ENCODE assay signal across 26 mouse cellular contexts in the genomic region with DNA sequence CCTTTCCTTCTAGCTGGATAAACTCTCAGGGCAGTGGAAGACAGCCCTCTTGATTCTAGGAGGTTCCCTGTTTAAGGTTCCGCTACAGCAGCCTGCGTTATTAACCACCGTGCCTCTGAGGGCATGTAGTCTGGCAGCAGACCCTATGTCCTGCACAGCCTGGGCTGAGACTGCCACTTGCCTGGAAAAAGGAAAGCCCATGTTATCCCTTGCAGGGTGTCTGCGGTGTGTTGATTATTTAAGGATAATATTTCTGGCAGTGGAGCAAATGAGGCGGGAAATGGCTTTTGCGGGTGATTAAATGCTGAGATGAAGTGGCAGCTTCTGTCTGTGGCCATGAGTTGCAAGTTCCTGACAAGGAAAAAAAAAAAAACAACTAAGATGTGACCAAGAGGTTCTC.
DNase-seq lines count a peak whose midpoint lies in the region; ATAC-seq and TF ChIP-seq lines count a peak whose summit lies in the region.
"Had no signal": no experiment of that assay in that cellular context is flagged by ENCODE, and none has a peak within 500 bp of the region (broad histone marks: within the 10 kb centered on the region; RNA-seq: fewer than 3 reads in every experiment).

No protein-coding gene starts in this region.

- no peak for ATAC-seq in forebrain, embryonic 12.5 days (ENCODE audit: low FRiP score)
- ATAC-seq in forebrain, embryonic 14.5 days, result no peak
- peak; percentile 81; the same call in 1 of the 2 replicates for ATAC-seq in kidney, embryonic 14.5 days (ENCODE audit: low FRiP score, low TSS enrichment)
- no peak for ATAC-seq in kidney, postnatal 0 days (replicated peaks; ENCODE audit: low FRiP score, low read depth)
- ATAC-seq: activated CD4-positive, CD25-positive, alpha-beta regulatory T cell, adult 4 months; forebrain, embryonic 13.5 days; forebrain, postnatal 0 days; hindbrain, embryonic 16.5 days had no signal

- WGBS in forebrain, embryonic 12.5 days, result 77% methylated on average over 6 of the region's 6 CpGs
- 82% methylated on average over 6 of the region's 6 CpGs for WGBS in forebrain, embryonic 14.5 days
- 38% methylated on average over 6 of the region's 6 CpGs for WGBS in kidney, embryonic 14.5 days
- WGBS in kidney, postnatal 0 days, result 41% methylated on average over 6 of the region's 6 CpGs

- H3K36me3 ChIP-seq in forebrain, embryonic 12.5 days (replicated peaks), result no peaks in the 10 kb centered on the region
- H3K36me3 ChIP-seq in forebrain, embryonic 14.5 days (ENCODE audit: control insufficient read depth, insufficient read depth, low read length), result no peaks in the 10 kb centered on the region
- H3K36me3 ChIP-seq in kidney, embryonic 14.5 days (ENCODE audit: control insufficient read depth, insufficient read depth, low read length), result no peaks in the 10 kb centered on the region
- H3K36me3 ChIP-seq in kidney, postnatal 0 days (ENCODE audit: insufficient read depth, low read length), result no peaks in the 10 kb centered on the region
- H3K36me3 ChIP-seq: embryonic facial prominence, embryonic 10.5 days; embryonic facial prominence, embryonic 13.5 days; heart, embryonic 13.5 days; hindbrain, embryonic 10.5 days; hindbrain, embryonic 13.5 days had no signal

- H3K27ac ChIP-seq in forebrain, embryonic 12.5 days, result 0 out of 2 replicates have a peak overlapping the region, but pooled peaks have one; percentile 8
- H3K27ac ChIP-seq in forebrain, embryonic 14.5 days (ENCODE audit: low read depth, low read length), result no peak overlapping the region
- no peak overlapping the region for H3K27ac ChIP-seq in kidney, embryonic 14.5 days (ENCODE audit: low read depth, low read length)
- no peak overlapping the region for H3K27ac ChIP-seq in kidney, postnatal 0 days
- H3K27ac ChIP-seq: embryonic facial prominence, embryonic 10.5 days; embryonic facial prominence, embryonic 13.5 days; forebrain, embryonic 13.5 days; gastrocnemius, adult 2 months; heart, embryonic 13.5 days; hindbrain, embryonic 10.5 days; hindbrain, embryonic 13.5 days had no signal

- H3K4me3 ChIP-seq in forebrain, embryonic 12.5 days (replicated peaks), result no peak overlapping the region
- H3K4me3 ChIP-seq in forebrain, embryonic 14.5 days (ENCODE audit: low read depth, low read length), result no peak overlapping the region
- H3K4me3 ChIP-seq in kidney, embryonic 14.5 days (ENCODE audit: low read length), result no peak overlapping the region
- H3K4me3 ChIP-seq in kidney, postnatal 0 days (replicated peaks; ENCODE audit: low read depth, low read length), result no peak overlapping the region
- H3K4me3 ChIP-seq: embryonic facial prominence, embryonic 10.5 days; embryonic facial prominence, embryonic 13.5 days; erythroblast, embryonic 14.5 days; forebrain, embryonic 13.5 days; gastrocnemius, adult 2 months; heart, embryonic 13.5 days; hindbrain, embryonic 10.5 days; hindbrain, embryonic 13.5 days had no signal

- no peak for DNase-seq in forebrain, embryonic 14.5 days (ENCODE audit: low spot score)
- no peak for DNase-seq in kidney, adult 8-10 months
- peak; percentile 53 for DNase-seq in kidney, postnatal 0 days (ENCODE audit: low spot score)
- no peak for DNase-seq in kidney, postnatal 10 days
- DNase-seq: adrenal gland, adult 8-10 months; adrenal gland, postnatal 25 days; cerebellum, adult 11-12 months; cerebellum, adult 8-10 months; cerebellum, postnatal 10 days; cerebellum, postnatal 36 days; embryo, embryonic 11 days; forebrain, postnatal 0 days; gastrocnemius, adult 2 months; gastrocnemius, postnatal 14 days; heart, adult 18-20 months had no signal

- H3K27me3 ChIP-seq in forebrain, embryonic 12.5 days, result 0 out of 2 replicates have a peak, but pooled peaks cover 3% of the 10 kb centered on the region
- H3K27me3 ChIP-seq in forebrain, embryonic 14.5 days (replicated peaks; ENCODE audit: control insufficient read depth, insufficient read depth, low read length), result no peaks in the 10 kb centered on the region
- H3K27me3 ChIP-seq in kidney, embryonic 14.5 days (ENCODE audit: control insufficient read depth, insufficient read depth, low read length), result no peaks in the 10 kb centered on the region
- no peaks in the 10 kb centered on the region for H3K27me3 ChIP-seq in kidney, postnatal 0 days (ENCODE audit: insufficient read depth, low read length)
- H3K27me3 ChIP-seq: forebrain, embryonic 13.5 days; heart, embryonic 13.5 days; hindbrain, embryonic 13.5 days had no signal

- H3K4me1 ChIP-seq in forebrain, embryonic 12.5 days, result no peaks in the 10 kb centered on the region
- H3K4me1 ChIP-seq in forebrain, embryonic 14.5 days (ENCODE audit: control insufficient read depth, insufficient read depth, low read length), result no peaks in the 10 kb centered on the region
- H3K4me1 ChIP-seq in kidney, embryonic 14.5 days (ENCODE audit: control insufficient read depth, insufficient read depth, low read length), result 0 out of 2 replicates have a peak, but pooled peaks cover 5% of the 10 kb centered on the region
- H3K4me1 ChIP-seq in kidney, postnatal 0 days (replicated peaks; ENCODE audit: insufficient read depth, low read length), result no peaks in the 10 kb centered on the region; the same call in 1 of the 2 replicates
- H3K4me1 ChIP-seq: forebrain, embryonic 13.5 days had no signal

- H3K9me3 ChIP-seq in forebrain, embryonic 12.5 days, result no peaks in the 10 kb centered on the region
- H3K9me3 ChIP-seq in forebrain, embryonic 14.5 days (replicated peaks; ENCODE audit: control insufficient read depth, low read length), result no peaks in the 10 kb centered on the region
- H3K9me3 ChIP-seq in kidney, embryonic 14.5 days (ENCODE audit: control insufficient read depth, low read length), result no peaks in the 10 kb centered on the region
- no peaks in the 10 kb centered on the region for H3K9me3 ChIP-seq in kidney, postnatal 0 days (replicated peaks; ENCODE audit: low read length)
- H3K9me3 ChIP-seq: embryonic facial prominence, embryonic 10.5 days; embryonic facial prominence, embryonic 13.5 days; forebrain, embryonic 13.5 days; heart, embryonic 13.5 days; hindbrain, embryonic 10.5 days; hindbrain, embryonic 13.5 days had no signal

- no peak overlapping the region for H3K4me2 ChIP-seq in forebrain, embryonic 12.5 days
- no peak overlapping the region for H3K4me2 ChIP-seq in forebrain, embryonic 14.5 days (ENCODE audit: low read length)
- no peak overlapping the region for H3K4me2 ChIP-seq in kidney, embryonic 14.5 days (replicated peaks; ENCODE audit: low read depth, low read length)
- H3K4me2 ChIP-seq in kidney, postnatal 0 days (ENCODE audit: low read length), result no peak overlapping the region
- H3K4me2 ChIP-seq: embryonic facial prominence, embryonic 13.5 days; forebrain, embryonic 13.5 days; heart, embryonic 13.5 days; hindbrain, embryonic 13.5 days had no signal

- H3K9ac ChIP-seq in forebrain, embryonic 12.5 days, result no peak overlapping the region
- H3K9ac ChIP-seq in forebrain, embryonic 14.5 days (ENCODE audit: low read length), result no peak overlapping the region
- H3K9ac ChIP-seq in kidney, embryonic 14.5 days (ENCODE audit: low read depth, low read length), result no peak overlapping the region
- H3K9ac ChIP-seq in kidney, postnatal 0 days (ENCODE audit: low read depth, low read length), result no peak overlapping the region
- H3K9ac ChIP-seq: embryonic facial prominence, embryonic 13.5 days; forebrain, embryonic 13.5 days; forebrain, postnatal 0 days; heart, embryonic 13.5 days; hindbrain, embryonic 13.5 days had no signal

- no peak for TF ChIP-seq CTCF in kidney, postnatal 0 days (IDR thresholded peaks at IDR 0.05; ENCODE audit: low read depth)
